In the genomic region with DNA sequence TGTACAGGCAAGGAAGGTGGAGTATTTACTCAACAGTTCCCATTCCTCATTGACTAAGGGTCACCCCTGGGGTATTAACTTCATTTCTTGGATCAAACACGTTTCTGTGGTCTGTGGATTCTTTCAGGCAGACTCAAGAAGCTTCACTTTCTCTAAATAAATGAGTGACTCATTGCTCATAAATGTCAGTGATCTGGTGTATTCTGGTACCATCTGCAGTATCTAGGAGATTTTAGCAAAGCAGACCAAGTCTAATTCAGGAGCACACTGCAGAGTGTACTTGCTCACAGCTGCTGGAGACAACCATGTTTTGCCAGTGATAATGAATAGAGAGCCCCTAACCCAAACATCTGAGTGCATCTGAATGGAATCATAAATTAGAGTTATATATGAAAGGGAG, we compare ENCODE assay signal across 14 mouse cellular contexts.
"Had no signal": no experiment of that assay in that cellular context is flagged by ENCODE, and none has a peak within 500 bp of the region (broad histone marks: within the 10 kb centered on the region; RNA-seq: fewer than 3 reads in every experiment).

No protein-coding gene starts in this region.

- H3K4me2 ChIP-seq: limb, embryonic 13.5 days; liver, embryonic 15.5 days; midbrain, embryonic 13.5 days; neural tube, embryonic 13.5 days had no signal

- H3K9me3 ChIP-seq: limb, embryonic 13.5 days; liver, embryonic 15.5 days; midbrain, embryonic 13.5 days had no signal

- H3K27ac ChIP-seq: limb, embryonic 13.5 days; liver, embryonic 15.5 days; midbrain, embryonic 13.5 days; neural tube, embryonic 13.5 days had no signal

- H3K27me3 ChIP-seq: limb, embryonic 13.5 days; liver, embryonic 15.5 days; midbrain, embryonic 13.5 days; neural tube, embryonic 13.5 days had no signal

- ATAC-seq: lung, postnatal 0 days; midbrain, embryonic 13.5 days had no signal

- DNase-seq: kidney, adult 8-10 months; kidney, postnatal 25 days; layer of hippocampus, adult 9-11 months; layer of hippocampus, postnatal 36 days; lung, adult 2 months; lung, postnatal 36 days; right cerebral cortex, postnatal 14 days; thymus, adult 18-20 months; thymus, postnatal 25 days had no signal

- H3K9ac ChIP-seq: limb, embryonic 13.5 days; liver, embryonic 15.5 days; midbrain, embryonic 13.5 days; neural tube, embryonic 13.5 days had no signal

- H3K4me3 ChIP-seq: limb, embryonic 13.5 days; liver, embryonic 15.5 days; midbrain, embryonic 13.5 days; neural tube, embryonic 13.5 days had no signal

- H3K4me1 ChIP-seq: liver, embryonic 15.5 days had no signal

- H3K36me3 ChIP-seq: limb, embryonic 13.5 days; liver, embryonic 15.5 days; midbrain, embryonic 13.5 days; neural tube, embryonic 13.5 days had no signal
